Mouse (Mus musculus) C2C12 (cell line): ENCODE measurements around the gene Cd274. TPM values are rescaled to one million over a fixed set of nuclear protein-coding genes. Genes with fewer than 3 reads are reported as not detected.

Source experiments
- H3K27me3 ChIP-seq: one replicate; pipeline ENCODE4 v1.6.1; 2011; ENCODE audit not compliant: control insufficient read depth, insufficient read depth, insufficient read length
- H3K36me3 ChIP-seq: one replicate; pipeline ENCODE4 v1.6.1; 2011; ENCODE audit not compliant: control insufficient read depth, insufficient read depth
- H3K4me3 ChIP-seq: one replicate; pipeline ENCODE4 v1.5.1; 2011; ENCODE audit warnings: mild to moderate bottlenecking, control low read depth; ENCODE audit not compliant: poor library complexity, insufficient read depth, severe bottlenecking
- H3K79me2 ChIP-seq: one replicate; pipeline ENCODE4 v1.6.1; 2011; ENCODE audit not compliant: control insufficient read depth, insufficient read depth
- H3K79me3 ChIP-seq: one replicate; pipeline ENCODE4 v1.6.1; 2011; ENCODE audit warnings: low read depth, control low read depth
- H3ac ChIP-seq: one replicate; pipeline ENCODE3; 2011; ENCODE audit warnings: low read depth; ENCODE audit not compliant: control insufficient read depth, insufficient read length
- CEBPB ChIP-seq: IDR thresholded peaks from one replicate; pipeline ENCODE4 v1.6.1; 2011; ENCODE audit warnings: low read depth, mild to moderate bottlenecking, control low read depth, moderate library complexity
- CTCF ChIP-seq: IDR thresholded peaks from one replicate; pipeline ENCODE4 v1.5.1; 2011; ENCODE audit not compliant: control insufficient read depth, insufficient read depth, insufficient read length
- FOSL1 ChIP-seq: IDR thresholded peaks from one replicate; pipeline ENCODE4 v1.8.0; 2011; ENCODE audit warnings: mild to moderate bottlenecking, low read length; ENCODE audit not compliant: poor library complexity, insufficient read depth, severe bottlenecking
- MAX ChIP-seq: IDR thresholded peaks from one replicate; pipeline ENCODE4 v1.6.1; 2011; ENCODE audit warnings: mild to moderate bottlenecking, control low read depth
- MYOD1 ChIP-seq: IDR thresholded peaks from one replicate; pipeline ENCODE4 v1.6.1; 2011; ENCODE audit warnings: low read depth; ENCODE audit not compliant: control insufficient read depth, insufficient read length
- MYOG ChIP-seq: IDR thresholded peaks from one replicate; pipeline ENCODE4 v1.6.1; 2011; ENCODE audit not compliant: control insufficient read depth, insufficient read length; ENCODE audit errors: extremely low read depth
- USF1 ChIP-seq: IDR thresholded peaks from one replicate; pipeline ENCODE4 v1.6.1; 2011; ENCODE audit warnings: low read depth, mild to moderate bottlenecking, control low read depth, moderate library complexity
- polyA plus RNA-seq: library from polyadenylated mRNA; unstranded; fragments of >200 nt; fragmentation: generic; extraction: Trizol; gene quantifications from one replicate; pipeline ENCODE4 v1.2.1, GENCODE M21; 2012; ENCODE audit warnings: missing spikeins

Cd274 gene
- polyA plus RNA-seq, 1 experiment, result 0.05 TPM

DNA sequence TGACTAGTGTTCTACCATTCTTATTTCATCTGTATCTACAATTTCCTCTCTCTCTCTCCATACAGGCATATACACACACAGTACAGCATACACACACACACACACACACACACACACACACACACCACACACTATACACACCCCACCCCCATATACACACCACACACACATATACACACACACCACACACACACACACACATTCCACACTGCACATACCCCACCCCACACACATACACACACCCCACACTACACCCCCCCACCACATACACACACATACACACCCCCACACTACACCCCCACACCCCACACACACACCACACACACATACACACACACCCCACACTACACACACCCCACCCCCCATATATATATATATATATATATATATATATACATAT is 22.4 kb upstream of the Cd274 start:
- TF ChIP-seq CEBPB (no peak), MYOD1 (no peak), FOSL1 (no peak), MAX (no peak), MYOG (no peak), CTCF (no peak), USF1 (no peak)

GRCm38 (mm10) chr19:29345636-29346035 is 21.6 kb upstream of the Cd274 start:
- Histone ChIP-seq H3K4me3 (no peak overlapping the region), H3K36me3 (no peaks in the 10 kb centered on the region), H3ac (no peak overlapping the region), H3K79me2 (no peaks in the 10 kb centered on the region), H3K27me3 (no peaks in the 10 kb centered on the region), H3K79me3 (no peaks in the 10 kb centered on the region)
- TF ChIP-seq MYOG, result no peak

More for the DNA sequence above, 22.4 kb upstream of the Cd274 start:
- H3K79me3 ChIP-seq, result no peaks in the 10 kb centered on the region
- no peak overlapping the region for H3ac ChIP-seq
- H3K79me2 ChIP-seq, result no peaks in the 10 kb centered on the region
- no peaks in the 10 kb centered on the region for H3K36me3 ChIP-seq
- no peaks in the 10 kb centered on the region for H3K27me3 ChIP-seq
- no peak overlapping the region for H3K4me3 ChIP-seq

GRCm38 (mm10) chr19:29350991-29351390 is 16.3 kb upstream of the Cd274 start:
- no peaks in the 10 kb centered on the region for H3K79me3 ChIP-seq
- H3ac ChIP-seq, result no peak overlapping the region
- no peak overlapping the region for H3K4me3 ChIP-seq
- H3K79me2 ChIP-seq, result no peaks in the 10 kb centered on the region
- TF ChIP-seq USF1, result no peak
- no peak for TF ChIP-seq FOSL1
- no peak for TF ChIP-seq CTCF
- TF ChIP-seq MAX, result no peak
- TF ChIP-seq MYOD1, result no peak
- no peak for TF ChIP-seq MYOG
- TF ChIP-seq CEBPB, result no peak
- no peaks in the 10 kb centered on the region for H3K36me3 ChIP-seq
- no peaks in the 10 kb centered on the region for H3K27me3 ChIP-seq

GRCm38 (mm10) chr19:29354895-29355877 is 12.1 kb upstream of the Cd274 start:
- TF ChIP-seq CEBPB (no peak), CTCF (peak; percentile 82)
- H3K27me3 ChIP-seq, result no peaks in the 10 kb centered on the region
- no peak overlapping the region for H3K4me3 ChIP-seq
- H3K79me2 ChIP-seq, result no peaks in the 10 kb centered on the region
- no peak overlapping the region for H3ac ChIP-seq
- H3K79me3 ChIP-seq, result no peaks in the 10 kb centered on the region
- no peaks in the 10 kb centered on the region for H3K36me3 ChIP-seq

DNA sequence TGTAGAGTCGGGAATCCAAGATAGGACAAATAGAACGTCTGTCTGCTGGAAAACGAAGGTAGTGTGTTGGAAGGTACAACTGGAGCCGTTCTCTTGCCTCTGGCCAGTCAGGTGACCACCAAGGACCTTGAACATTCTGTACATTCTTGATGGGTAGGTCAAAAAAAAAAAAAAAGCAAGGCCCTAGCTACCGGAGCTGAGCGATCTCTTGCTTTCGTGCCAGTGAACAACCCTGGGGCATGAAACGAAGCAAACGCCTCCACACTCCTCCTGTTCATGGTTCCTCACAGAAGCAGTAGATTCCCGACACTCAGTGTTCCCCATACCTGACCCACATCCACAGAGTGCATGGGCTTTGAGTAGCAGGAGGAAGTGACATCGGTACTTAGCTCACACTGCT is 11.0 kb upstream of the Cd274 start:
- Histone ChIP-seq H3ac (no peak overlapping the region), H3K36me3 (no peaks in the 10 kb centered on the region), H3K27me3 (no peaks in the 10 kb centered on the region), H3K79me2 (no peaks in the 10 kb centered on the region), H3K79me3 (no peaks in the 10 kb centered on the region), H3K4me3 (no peak overlapping the region)
- TF ChIP-seq MAX (no peak), CTCF (no peak), CEBPB (no peak), FOSL1 (no peak)

GRCm38 (mm10) chr19:29360251-29360650 is 7.0 kb upstream of the Cd274 start:
- TF ChIP-seq CTCF, result no peak
- no peak for TF ChIP-seq MYOD1
- no peak for TF ChIP-seq USF1
- no peak for TF ChIP-seq FOSL1
- TF ChIP-seq MYOG, result no peak
- no peak for TF ChIP-seq CEBPB
- TF ChIP-seq MAX, result no peak
- no peaks in the 10 kb centered on the region for H3K79me2 ChIP-seq
- H3K27me3 ChIP-seq, result no peaks in the 10 kb centered on the region
- no peak overlapping the region for H3K4me3 ChIP-seq
- H3ac ChIP-seq, result no peak overlapping the region
- H3K79me3 ChIP-seq, result no peaks in the 10 kb centered on the region
- H3K36me3 ChIP-seq, result no peaks in the 10 kb centered on the region
